Mouse (Mus musculus) embryonic fibroblast, embryonic 13.5 days (primary cell): ENCODE results near the gene Sec14l2.

Source experiments
- CTCF ChIP-seq: IDR thresholded peaks from 2 replicates; pipeline ENCODE4 v1.5.1; 2011; ENCODE audit warnings: mild to moderate bottlenecking, control low read depth, low read length, moderate library complexity, borderline replicate concordance; ENCODE audit not compliant: insufficient read depth
- POLR2A ChIP-seq: IDR thresholded peaks from 2 replicates; pipeline ENCODE4 v1.6.1; 2011; ENCODE audit warnings: low read depth, mild to moderate bottlenecking, control low read depth, low read length, moderate library complexity

DNA sequence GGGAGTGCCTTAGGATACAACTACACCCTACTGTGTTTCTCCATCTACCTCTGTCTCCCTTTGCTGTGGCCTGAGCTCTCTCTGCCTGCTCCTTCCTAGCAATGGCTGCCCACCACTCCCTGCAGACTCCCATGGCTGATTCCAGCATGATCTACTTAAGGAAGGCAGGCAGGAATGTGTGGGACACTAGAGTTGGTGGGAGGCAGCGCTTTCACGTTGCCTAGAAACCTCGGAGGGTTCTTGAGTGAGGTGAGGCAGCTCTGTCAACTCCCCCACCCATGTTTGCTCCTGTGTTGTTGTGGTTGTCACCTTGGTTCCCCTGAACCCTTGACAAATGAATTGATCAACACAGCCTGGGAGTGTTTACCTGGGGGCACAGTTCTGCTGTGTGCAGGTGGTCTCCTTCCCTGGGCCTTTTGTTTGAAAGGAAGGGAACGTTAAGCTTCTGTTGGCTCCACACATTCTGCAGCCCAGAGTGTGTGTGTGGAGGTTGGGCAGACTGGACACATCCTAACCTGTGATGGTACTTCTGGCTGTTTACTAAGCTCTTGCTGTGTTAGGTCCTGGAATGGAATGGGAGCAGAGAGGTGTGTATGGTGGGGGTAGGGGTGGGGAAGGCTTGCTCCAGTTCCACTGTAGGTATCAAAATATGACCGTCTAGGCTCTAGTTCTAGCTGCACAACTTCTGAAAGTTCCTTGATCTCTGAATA lies 62.2 kb downstream of the Sec14l2 start:
- TF ChIP-seq POLR2A, result no peak
- TF ChIP-seq CTCF, result no peak
